ENCODE assay signal across 9 mouse cellular contexts in the genomic region with DNA sequence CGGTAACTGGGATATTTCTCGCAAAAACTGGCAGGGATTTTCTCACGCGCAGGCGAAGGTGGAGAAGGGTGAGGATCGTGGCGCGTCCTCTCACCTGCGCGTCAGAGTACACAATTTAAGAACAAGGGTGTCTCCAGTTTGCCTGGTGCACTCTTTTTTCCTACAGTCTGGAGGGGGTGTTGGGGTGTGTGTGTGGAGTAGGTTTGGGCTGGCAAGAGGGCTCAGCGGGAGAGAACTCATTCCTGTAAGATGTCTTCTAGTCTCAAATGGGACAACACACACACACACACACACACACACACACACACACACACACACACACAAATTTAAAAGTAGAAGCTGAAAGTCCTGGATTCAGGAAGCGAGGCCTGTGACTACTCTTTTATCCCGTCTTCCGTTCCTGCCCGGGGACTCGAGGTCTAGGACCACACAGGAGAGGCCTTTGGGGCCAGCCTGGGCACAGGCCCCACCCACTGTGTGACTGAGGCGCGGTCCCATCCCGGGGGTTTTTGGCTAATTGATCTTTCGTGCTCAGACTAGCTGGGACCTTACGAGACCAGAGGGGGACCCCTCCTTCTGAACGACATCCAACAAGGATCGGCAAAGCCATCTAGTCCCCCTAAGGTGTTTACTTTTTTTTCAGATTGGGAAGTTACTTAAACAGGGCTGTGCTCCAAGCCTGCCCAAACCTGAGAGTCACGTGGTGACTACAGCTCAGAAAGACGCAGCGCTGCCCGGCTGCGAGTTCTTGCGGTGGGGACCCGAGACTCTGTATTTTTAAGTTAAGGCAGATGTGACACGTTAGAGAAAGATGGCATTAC. TPM values are rescaled to one million over a fixed set of nuclear protein-coding genes. Genes with fewer than 3 reads are reported as not detected.
A peak's percentile ranks its signal among the peaks of the same experiment; 100 is the strongest.
DNase-seq lines count a peak whose midpoint lies in the region; ATAC-seq lines count a peak whose summit lies in the region.
"Had no signal": no experiment of that assay in that cellular context is flagged by ENCODE, and none has a peak within 500 bp of the region (broad histone marks: within the 10 kb centered on the region; RNA-seq: fewer than 3 reads in every experiment).

No protein-coding gene starts in this region.

- intact Hi-C loops in left cerebral cortex, postnatal 36 days (cut with DNase I), result no loop called here
- intact Hi-C loops in gastrocnemius, postnatal 36 days (cut with DNase I), result no loop called here

- H3K9me3 ChIP-seq in heart, embryonic 14.5 days (ENCODE audit: control insufficient read depth, low read length), result no peaks in the 10 kb centered on the region; the same call in 1 of the 2 replicates
- H3K9me3 ChIP-seq in hindbrain, embryonic 13.5 days, result no peaks in the 10 kb centered on the region
- H3K9me3 ChIP-seq in midbrain, embryonic 14.5 days (ENCODE audit: control insufficient read depth, low read length), result no peaks in the 10 kb centered on the region

- no peak for ATAC-seq in heart, embryonic 14.5 days (ENCODE audit: insufficient number of reproducible peaks, insufficient read depth, low FRiP score, low read depth)
- ATAC-seq in hindbrain, embryonic 13.5 days (ENCODE audit: low FRiP score), result no peak
- peak; percentile 28 for ATAC-seq in midbrain, embryonic 14.5 days (ENCODE audit: low FRiP score, low TSS enrichment)

- H3K4me2 ChIP-seq in heart, embryonic 14.5 days (ENCODE audit: low read length), result peak overlapping the region; percentile 93
- peak overlapping the region; percentile 93 for H3K4me2 ChIP-seq in hindbrain, embryonic 13.5 days
- peak overlapping the region; percentile 94 for H3K4me2 ChIP-seq in midbrain, embryonic 14.5 days (ENCODE audit: low read length)

- H3K4me3 ChIP-seq in heart, embryonic 14.5 days (ENCODE audit: control insufficient read depth in 1 of 2, insufficient read depth in 1 of 2, low read depth in 1 of 2, low read length in 2 of 2), result peak overlapping the region; percentile 40 to 49
- peak overlapping the region; percentile 52 for H3K4me3 ChIP-seq in hindbrain, embryonic 13.5 days
- peak overlapping the region; percentile 55 for H3K4me3 ChIP-seq in midbrain, embryonic 14.5 days (replicated peaks; ENCODE audit: low read depth, low read length)

- no peak overlapping the region for H3K27ac ChIP-seq in heart, embryonic 14.5 days (replicated peaks in 1 of 2; ENCODE audit: control insufficient read depth in 1 of 2, insufficient read depth in 1 of 2, low read depth in 2 of 2, low read length in 2 of 2)
- no peak overlapping the region for H3K27ac ChIP-seq in hindbrain, embryonic 13.5 days
- H3K27ac ChIP-seq in midbrain, embryonic 14.5 days (replicated peaks; ENCODE audit: low read depth, low read length), result peak overlapping the region; percentile 55; the same call in 1 of the 2 replicates

- peaks cover 45% of the 10 kb centered on the region for H3K27me3 ChIP-seq in heart, embryonic 14.5 days (ENCODE audit: control insufficient read depth, insufficient read depth, low read length)
- H3K27me3 ChIP-seq in hindbrain, embryonic 13.5 days, result peaks cover 44% of the 10 kb centered on the region
- peaks cover 18% of the 10 kb centered on the region; the same call in 1 of the 2 replicates for H3K27me3 ChIP-seq in midbrain, embryonic 14.5 days (ENCODE audit: control insufficient read depth, insufficient read depth, low read length)

- DNase-seq in heart, adult 18-20 months, result no peak
- DNase-seq in ZHBTc4 (ENCODE audit: low read depth, low spot score), result peak; percentile 56
- peak; percentile 28 for DNase-seq in midbrain, embryonic 14.5 days
- no peak for DNase-seq in left cerebral cortex, postnatal 36 days (ENCODE audit: low spot score in 2 of 2)
- no peak for DNase-seq in gastrocnemius, postnatal 36 days
- DNase-seq in spleen, adult 12 weeks (ENCODE audit: low spot score), result no peak

- no peaks in the 10 kb centered on the region for H3K36me3 ChIP-seq in heart, embryonic 14.5 days (ENCODE audit: control insufficient read depth, insufficient read depth, low read length)
- H3K36me3 ChIP-seq in hindbrain, embryonic 13.5 days, result no peaks in the 10 kb centered on the region
- no peaks in the 10 kb centered on the region for H3K36me3 ChIP-seq in midbrain, embryonic 14.5 days (ENCODE audit: control insufficient read depth, insufficient read depth, low read length)
- H3K36me3 ChIP-seq: G1E had no signal

- H3K9ac ChIP-seq in heart, embryonic 14.5 days (ENCODE audit: low read length), result peak overlapping the region; percentile 8; the same call in 1 of the 2 replicates
- H3K9ac ChIP-seq in hindbrain, embryonic 13.5 days, result peak overlapping the region; percentile 69
- H3K9ac ChIP-seq in midbrain, embryonic 14.5 days (replicated peaks; ENCODE audit: low read length), result peak overlapping the region; percentile 59; the same call in 1 of the 2 replicates

- 2% methylated on average over 31 of the region's 31 CpGs for WGBS in heart, embryonic 14.5 days
- 1% methylated on average over 31 of the region's 31 CpGs for WGBS in hindbrain, embryonic 13.5 days
- 1% methylated on average over 31 of the region's 31 CpGs for WGBS in midbrain, embryonic 14.5 days

- H3K4me1 ChIP-seq in heart, embryonic 14.5 days (ENCODE audit: control insufficient read depth in 2 of 2, insufficient read depth in 2 of 2, low read length in 2 of 2), result peaks cover 5 to 14% of the 10 kb centered on the region in 2 experiments; a peak in 3 of 4 replicates
- peaks cover 30% of the 10 kb centered on the region for H3K4me1 ChIP-seq in hindbrain, embryonic 13.5 days (replicated peaks)
- H3K4me1 ChIP-seq in midbrain, embryonic 14.5 days (ENCODE audit: control insufficient read depth, insufficient read depth, low read length), result peaks cover 15% of the 10 kb centered on the region

RNA-seq across cellular contexts. Expression of a gene that starts 42.3 kb away (rescaled TPM):
- 15.3 and 15.7 TPM in 2 replicates for polyA plus RNA-seq in heart, embryonic 14.5 days (2014; fragmentation: Nextera tagmentation; extraction: Ambion mirVana)
- 1 to 10 TPM; 6.6 to 6.8 TPM for total RNA-seq in heart, adult 18-20 months (2021)
- polyA plus RNA-seq in hindbrain, embryonic 13.5 days (2015; fragmentation: Nextera tagmentation; extraction: Ambion mirVana), result 28.7 and 30.2 TPM in 2 replicates
- polyA plus RNA-seq in midbrain, embryonic 14.5 days (2014; fragmentation: Nextera tagmentation; extraction: Ambion mirVana), result 43.3 and 45.9 TPM in 2 replicates
- 10 to 100 TPM; 15.9 to 17.9 TPM for total RNA-seq in left cerebral cortex, postnatal 36 days (2021)
- total RNA-seq in gastrocnemius, postnatal 36 days (2021), result 1 to 10 TPM; 6.7 to 8.0 TPM

Comparison
In these comparisons a context has a peak if more than half of its experiments do, and no peak if none do; other contexts are left out.
1. H3K9ac ChIP-seq: peak in every context shown above with its lines; median percentile 69 in hindbrain, embryonic 13.5 days; 59 in midbrain, embryonic 14.5 days; 8 in heart, embryonic 14.5 days.
2. DNase-seq: peak in ZHBTc4 (single experiment) and midbrain, embryonic 14.5 days (single experiment); none in heart, adult 18-20 months (0 of 2), left cerebral cortex, postnatal 36 days (0 of 2), gastrocnemius, postnatal 36 days (0 of 2) and spleen, adult 12 weeks (single experiment).
3. Peak in every context shown above with its lines, with median percentiles within 50 percentile points of each other: H3K4me2 ChIP-seq and H3K4me3 ChIP-seq.